Mouse (Mus musculus) cortical plate, adult 2 months (tissue): ENCODE results near the gene Sftpd.

ENCODE experiments used
- CTCF ChIP-seq: fragments of 200-500 bp; IDR thresholded peaks from 2 replicates; pipeline ENCODE4 v1.5.1; 2011; ENCODE audit warnings: mild to moderate bottlenecking, control low read depth, low read length; ENCODE audit not compliant: insufficient read depth; ENCODE audit errors: extremely low read depth
- POLR2A ChIP-seq: fragments of 200-500 bp; IDR thresholded peaks from 2 replicates; pipeline ENCODE4 v1.6.1; 2011; ENCODE audit warnings: mild to moderate bottlenecking, low read length, control low read depth; ENCODE audit not compliant: insufficient read depth; ENCODE audit errors: extremely low read depth

DNA sequence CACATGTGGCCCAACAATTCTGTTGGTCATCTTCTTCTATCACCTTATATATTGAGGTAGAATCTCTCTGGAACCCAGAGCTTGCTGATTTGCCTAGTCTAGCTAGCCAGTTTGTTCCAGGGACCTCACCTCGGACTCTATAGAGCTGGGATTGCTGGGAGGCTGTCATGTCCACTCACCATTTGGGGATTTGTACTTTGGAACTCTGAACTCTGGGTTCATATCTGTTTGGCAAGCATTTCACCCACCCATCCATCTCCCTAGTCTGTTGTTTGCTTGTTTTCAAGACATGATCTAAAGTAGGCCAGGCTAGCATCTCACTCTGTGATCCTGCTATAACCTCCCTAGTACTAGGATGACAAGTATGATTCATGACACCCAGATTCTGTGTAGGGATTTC lies 10.1 kb downstream of the Sftpd start:
- TF ChIP-seq CTCF (no peak), POLR2A (no peak)
